25 mouse cellular contexts compared by ENCODE assay signal in the genomic region with DNA sequence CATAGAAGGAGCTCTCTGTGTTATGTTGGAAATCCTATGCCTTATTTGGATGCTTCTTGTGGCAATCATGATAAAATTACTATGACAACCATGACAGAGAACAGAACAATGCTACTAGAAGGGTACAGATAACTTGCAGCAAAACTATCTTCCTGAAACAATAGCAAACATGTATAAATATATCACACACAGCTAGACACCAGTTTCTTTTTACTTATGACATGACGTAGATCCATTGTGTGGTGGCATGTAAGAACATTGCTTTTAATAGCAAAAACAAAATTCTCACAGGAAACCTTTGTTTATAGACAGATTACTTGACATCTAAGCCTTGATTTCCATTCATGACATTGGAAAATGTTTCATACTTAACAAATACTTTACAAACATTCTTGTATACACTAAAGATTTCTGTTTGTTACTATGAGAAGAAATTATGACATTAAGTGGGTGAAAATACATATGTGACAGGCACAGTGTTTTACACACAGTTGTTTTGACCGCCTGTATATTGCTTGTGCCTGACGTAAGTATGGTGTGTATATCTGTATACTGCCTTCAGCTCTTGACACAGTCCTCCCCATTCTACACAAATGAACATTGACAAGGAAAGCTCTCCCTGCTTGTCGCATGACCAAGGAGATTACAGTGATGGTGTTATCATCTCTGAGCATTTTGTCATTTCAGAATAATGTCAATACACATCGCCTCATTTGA.
DNase-seq lines count a peak whose midpoint lies in the region; ATAC-seq and TF ChIP-seq lines count a peak whose summit lies in the region.
"Had no signal": no experiment of that assay in that cellular context is flagged by ENCODE, and none has a peak within 500 bp of the region (broad histone marks: within the 10 kb centered on the region; RNA-seq: fewer than 3 reads in every experiment).

No protein-coding gene starts in this region.

- H3K4me2 ChIP-seq in lung, embryonic 14.5 days = no peak overlapping the region
- no peak overlapping the region for H3K4me2 ChIP-seq in lung, embryonic 16.5 days (ENCODE audit: low read depth, low read length)
- no peak overlapping the region for H3K4me2 ChIP-seq in midbrain, embryonic 11.5 days
- no peak overlapping the region for H3K4me2 ChIP-seq in midbrain, embryonic 15.5 days
- H3K4me2 ChIP-seq: embryonic facial prominence, embryonic 12.5 days; forebrain, embryonic 13.5 days had no signal

- 90% methylated on average over 5 of the region's 5 CpGs for WGBS in kidney, adult 2 months
- 55% methylated on average over 5 of the region's 5 CpGs for WGBS in lung, embryonic 14.5 days
- 48% methylated on average over 5 of the region's 5 CpGs for WGBS in lung, embryonic 16.5 days
- 89% methylated on average over 5 of the region's 5 CpGs for WGBS in midbrain, embryonic 11.5 days
- 71% methylated on average over 5 of the region's 5 CpGs for WGBS in midbrain, embryonic 15.5 days

- no peaks in the 10 kb centered on the region for H3K4me1 ChIP-seq in kidney, adult 2 months (ENCODE audit: control insufficient read depth, insufficient read depth, low read length)
- H3K4me1 ChIP-seq in lung, embryonic 14.5 days (ENCODE audit: insufficient read depth) = no peaks in the 10 kb centered on the region
- H3K4me1 ChIP-seq in lung, embryonic 16.5 days (replicated peaks; ENCODE audit: control insufficient read depth, insufficient read depth, low read length) = no peaks in the 10 kb centered on the region
- no peaks in the 10 kb centered on the region for H3K4me1 ChIP-seq in midbrain, embryonic 11.5 days (ENCODE audit: control insufficient read depth, insufficient read depth, low read length)
- H3K4me1 ChIP-seq in midbrain, embryonic 15.5 days = no peaks in the 10 kb centered on the region
- H3K4me1 ChIP-seq: embryonic facial prominence, embryonic 10.5 days; embryonic facial prominence, embryonic 12.5 days; forebrain, embryonic 13.5 days had no signal

- no peaks in the 10 kb centered on the region for H3K27me3 ChIP-seq in kidney, adult 2 months (replicated peaks; ENCODE audit: control insufficient read depth, insufficient read depth, low read length)
- H3K27me3 ChIP-seq in lung, embryonic 14.5 days (ENCODE audit: insufficient read depth, low read length) = no peaks in the 10 kb centered on the region
- H3K27me3 ChIP-seq in lung, embryonic 16.5 days (ENCODE audit: control insufficient read depth, insufficient read depth, low read depth, low read length) = no peaks in the 10 kb centered on the region
- no peaks in the 10 kb centered on the region for H3K27me3 ChIP-seq in midbrain, embryonic 11.5 days (ENCODE audit: control insufficient read depth, insufficient read depth, low read length)
- no peaks in the 10 kb centered on the region for H3K27me3 ChIP-seq in midbrain, embryonic 15.5 days (replicated peaks)
- H3K27me3 ChIP-seq: CH12.LX; embryonic facial prominence, embryonic 12.5 days; forebrain, embryonic 13.5 days; Patski had no signal

- peak; percentile 9 for DNase-seq in kidney, adult 2 months
- DNase-seq in kidney, adult 11 months = no peak
- peak; percentile 47 for DNase-seq in lung, embryonic 14.5 days
- no peak for DNase-seq in lung, postnatal 36 days
- DNase-seq in lung, adult 18-20 months = no peak
- DNase-seq in midbrain, embryonic 11.5 days (ENCODE audit: low spot score, missing footprints) = peak; percentile 57
- DNase-seq: adrenal gland, adult 8-10 months; adrenal gland, postnatal 14 days; adrenal gland, postnatal 36 days; B cell, adult 2 months; cerebellum, adult 11-12 months; cerebellum, adult 2 months; cerebellum, adult 9-10 months; cerebellum, postnatal 10 days; cerebellum, postnatal 25 days had no signal

- H3K36me3 ChIP-seq in kidney, adult 2 months (ENCODE audit: control insufficient read depth, insufficient read depth, low read length) = no peaks in the 10 kb centered on the region
- no peaks in the 10 kb centered on the region for H3K36me3 ChIP-seq in lung, embryonic 14.5 days (ENCODE audit: insufficient read depth)
- no peaks in the 10 kb centered on the region for H3K36me3 ChIP-seq in lung, embryonic 16.5 days (ENCODE audit: control insufficient read depth, insufficient read depth, low read length)
- H3K36me3 ChIP-seq in midbrain, embryonic 11.5 days (ENCODE audit: control insufficient read depth, insufficient read depth, low read length) = no peaks in the 10 kb centered on the region
- H3K36me3 ChIP-seq in midbrain, embryonic 15.5 days (replicated peaks) = no peaks in the 10 kb centered on the region
- H3K36me3 ChIP-seq: embryonic facial prominence, embryonic 10.5 days; embryonic facial prominence, embryonic 12.5 days; G1E had no signal

- H3K27ac ChIP-seq in kidney, adult 2 months (ENCODE audit: insufficient read depth, low read depth, low read length) = no peak overlapping the region
- no peak overlapping the region for H3K27ac ChIP-seq in lung, embryonic 14.5 days (ENCODE audit: low read depth)
- H3K27ac ChIP-seq in lung, embryonic 16.5 days (ENCODE audit: low read length) = 0 out of 2 replicates have a peak overlapping the region, but pooled peaks have one; percentile 3
- no peak overlapping the region for H3K27ac ChIP-seq in midbrain, embryonic 11.5 days (ENCODE audit: low read depth, low read length)
- H3K27ac ChIP-seq in midbrain, embryonic 15.5 days = no peak overlapping the region
- H3K27ac ChIP-seq: embryonic facial prominence, embryonic 10.5 days; embryonic facial prominence, embryonic 12.5 days; forebrain, embryonic 13.5 days had no signal

- no peak for TF ChIP-seq POLR2A in kidney, adult 2 months (IDR thresholded peaks at IDR 0.05; ENCODE audit: low read depth, low read length)

- no peak overlapping the region for H3K9ac ChIP-seq in lung, embryonic 14.5 days
- no peak overlapping the region for H3K9ac ChIP-seq in lung, embryonic 16.5 days (ENCODE audit: low read length)
- no peak overlapping the region for H3K9ac ChIP-seq in midbrain, embryonic 11.5 days (ENCODE audit: low read length)
- H3K9ac ChIP-seq in midbrain, embryonic 15.5 days = no peak overlapping the region
- H3K9ac ChIP-seq: embryonic facial prominence, embryonic 12.5 days; forebrain, embryonic 13.5 days had no signal

- ATAC-seq in lung, embryonic 14.5 days (ENCODE audit: insufficient read depth) = peak; percentile 91
- peak; percentile 76 for ATAC-seq in lung, embryonic 16.5 days (ENCODE audit: low read depth)
- ATAC-seq in midbrain, embryonic 11.5 days (ENCODE audit: low FRiP score) = no peak
- ATAC-seq in midbrain, embryonic 15.5 days (replicated peaks) = no peak
- ATAC-seq: activated CD4-positive, CD25-positive, alpha-beta regulatory T cell, adult 4 months; CD4-positive, CD25-positive, alpha-beta regulatory T cell, adult 4 months; forebrain, embryonic 13.5 days; Patski had no signal

- H3K4me3 ChIP-seq in kidney, adult 2 months (ENCODE audit: insufficient read depth, low read depth, low read length) = no peak overlapping the region
- no peak overlapping the region for H3K4me3 ChIP-seq in lung, embryonic 14.5 days (ENCODE audit: low read depth, low read length)
- no peak overlapping the region for H3K4me3 ChIP-seq in lung, embryonic 16.5 days (ENCODE audit: low read length)
- H3K4me3 ChIP-seq in midbrain, embryonic 11.5 days (ENCODE audit: low read depth, low read length) = no peak overlapping the region
- no peak overlapping the region for H3K4me3 ChIP-seq in midbrain, embryonic 15.5 days
- H3K4me3 ChIP-seq: embryonic facial prominence, embryonic 10.5 days; embryonic facial prominence, embryonic 12.5 days; forebrain, embryonic 13.5 days had no signal

- H3K9me3 ChIP-seq in lung, embryonic 14.5 days (ENCODE audit: low read depth, low read length) = no peaks in the 10 kb centered on the region
- no peaks in the 10 kb centered on the region for H3K9me3 ChIP-seq in lung, embryonic 16.5 days (ENCODE audit: control insufficient read depth, low read length)
- H3K9me3 ChIP-seq in midbrain, embryonic 11.5 days (ENCODE audit: control insufficient read depth, low read length) = no peaks in the 10 kb centered on the region
- H3K9me3 ChIP-seq in midbrain, embryonic 15.5 days = no peaks in the 10 kb centered on the region
- H3K9me3 ChIP-seq: embryonic facial prominence, embryonic 10.5 days; embryonic facial prominence, embryonic 12.5 days; forebrain, embryonic 13.5 days; G1E had no signal

- no peak for TF ChIP-seq CTCF in kidney, adult 2 months (conservative IDR thresholded peaks at IDR 0.05; ENCODE audit: insufficient read depth, insufficient read length, low read depth, low read length)
- TF ChIP-seq CTCF in lung, embryonic 14.5 days (IDR thresholded peaks at IDR 0.05; ENCODE audit: low read depth) = no peak

Comparison
In these comparisons a context has a peak if more than half of its experiments do, and no peak if none do; other contexts are left out.
1. DNase-seq: peak in kidney, adult 2 months (single experiment), lung, embryonic 14.5 days (single experiment) and midbrain, embryonic 11.5 days (single experiment); none in kidney, adult 11 months (single experiment), lung, postnatal 36 days (single experiment) and lung, adult 18-20 months (0 of 2).
2. ATAC-seq: peak in lung, embryonic 14.5 days (single experiment) and lung, embryonic 16.5 days (single experiment); none in midbrain, embryonic 11.5 days (single experiment) and midbrain, embryonic 15.5 days (single experiment).